Mouse (Mus musculus) megakaryocyte, embryonic 14.5 days (primary cell): ENCODE data around the gene Ablim2.

ENCODE experiments used
- FLI1 ChIP-seq: IDR thresholded peaks from 2 replicates; pipeline ENCODE4 v1.6.1; 2012; ENCODE audit warnings: low read length, inconsistent platforms, mixed read lengths
- GATA1 ChIP-seq: IDR thresholded peaks from 3 replicates; pipeline ENCODE4 v1.6.1; 2012; ENCODE audit warnings: mixed read lengths, low read length, inconsistent platforms, borderline replicate concordance

DNA sequence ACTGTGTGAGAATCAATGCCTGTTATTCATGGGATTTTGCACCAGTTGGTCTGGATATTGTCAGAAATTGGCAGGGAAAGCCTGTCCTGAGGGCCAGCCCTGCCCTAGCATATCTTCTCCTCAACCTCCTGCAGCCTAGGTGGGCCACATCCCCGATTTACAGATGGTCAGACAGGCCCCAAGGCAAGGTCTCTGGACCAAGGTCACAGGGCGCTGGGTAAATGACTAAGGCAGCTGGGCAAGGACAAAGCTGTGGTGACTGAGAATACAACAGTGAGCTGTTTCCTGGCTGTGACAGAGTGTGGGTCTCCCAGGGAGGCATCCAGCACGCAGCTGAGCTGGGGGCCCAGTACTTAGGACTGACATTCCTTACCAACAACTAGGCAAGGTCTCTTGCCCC, 23.4 kb downstream of the Ablim2 start:
- TF ChIP-seq FLI1 (no peak), GATA1 (no peak)
